Mouse (Mus musculus) testis, adult 2 months (tissue): ENCODE data around the gene Gspt1.

ENCODE experiments used
- CTCF ChIP-seq: fragments of 200-500 bp; IDR thresholded peaks from 2 replicates; pipeline ENCODE4 v1.5.1; 2012; ENCODE audit warnings: low read depth, mild to moderate bottlenecking, inconsistent platforms, low read length, moderate library complexity; ENCODE audit not compliant: control insufficient read depth, insufficient read depth, insufficient replicate concordance
- POLR2A ChIP-seq: fragments of 200-500 bp; IDR thresholded peaks from 2 replicates; pipeline ENCODE4 v1.6.1; 2012; ENCODE audit warnings: low read depth, mild to moderate bottlenecking, inconsistent platforms, low read length, moderate library complexity; ENCODE audit not compliant: control insufficient read depth

- TF ChIP-seq POLR2A = no peak
- TF ChIP-seq CTCF = no peak
Measured at GRCm38 (mm10) chr16:11175100-11175488, 79.0 kb downstream of the Gspt1 start.
